Mouse (Mus musculus) right cerebral cortex, postnatal 14 days (tissue): ENCODE measurements around the gene Arap2.
A peak's percentile ranks its signal among the peaks of the same experiment; 100 is the strongest.
"Not testable (repeated sequence)": the region's sequence is repeated elsewhere in the genome, so short reads cannot be mapped to it uniquely, and the experiment has no call there.

ENCODE experiments used
- DNase-seq: peaks from one replicate; pipeline ENCODE4 v3.0.0; 2022

Gene Arap2

DNA sequence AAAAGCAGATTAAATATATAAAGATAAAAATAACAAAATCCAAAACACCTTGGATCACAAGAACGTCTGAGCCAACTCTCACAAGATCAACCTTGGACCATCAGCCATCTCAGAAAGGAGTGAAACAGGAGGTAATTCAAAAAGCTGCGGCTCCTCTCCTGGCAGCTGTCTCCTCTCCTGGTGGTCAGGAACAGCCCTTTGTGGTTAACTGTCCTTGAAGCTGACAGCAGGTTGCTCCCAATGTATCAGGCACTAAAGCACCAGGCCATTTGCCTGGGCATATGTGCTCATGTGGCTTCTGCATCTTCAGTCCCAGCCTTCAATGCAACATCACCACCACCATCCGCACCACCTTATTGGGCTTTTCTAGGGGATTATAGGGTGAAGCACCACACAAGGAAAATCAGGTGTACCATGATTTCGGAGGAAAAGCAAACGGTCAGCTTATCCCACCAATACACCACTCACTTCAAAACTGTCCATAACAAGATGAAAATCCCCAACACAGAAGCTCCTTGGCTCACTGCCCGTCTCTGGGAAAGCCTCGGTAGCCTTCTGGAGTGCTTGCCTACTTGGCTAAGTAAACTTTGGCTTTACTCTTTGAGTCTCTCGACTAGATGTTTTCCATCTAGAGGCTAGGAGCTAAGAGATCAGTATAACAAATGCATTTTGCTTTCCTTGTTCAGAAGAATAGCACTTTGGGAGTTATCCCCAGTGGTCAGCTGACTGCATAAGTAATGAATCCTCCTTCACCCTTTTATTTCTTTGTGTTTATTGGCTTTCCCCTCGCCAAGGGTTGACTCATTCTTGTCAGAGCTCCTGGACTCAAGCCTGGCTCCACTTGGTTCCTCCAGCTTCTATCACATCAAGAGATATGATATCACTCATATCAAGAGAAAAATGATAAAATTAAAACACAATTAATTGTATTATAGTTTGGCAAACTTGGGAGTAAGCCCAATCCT, 26.2 kb downstream of the Arap2 start:
- peak; percentile 14 for DNase-seq

DNA sequence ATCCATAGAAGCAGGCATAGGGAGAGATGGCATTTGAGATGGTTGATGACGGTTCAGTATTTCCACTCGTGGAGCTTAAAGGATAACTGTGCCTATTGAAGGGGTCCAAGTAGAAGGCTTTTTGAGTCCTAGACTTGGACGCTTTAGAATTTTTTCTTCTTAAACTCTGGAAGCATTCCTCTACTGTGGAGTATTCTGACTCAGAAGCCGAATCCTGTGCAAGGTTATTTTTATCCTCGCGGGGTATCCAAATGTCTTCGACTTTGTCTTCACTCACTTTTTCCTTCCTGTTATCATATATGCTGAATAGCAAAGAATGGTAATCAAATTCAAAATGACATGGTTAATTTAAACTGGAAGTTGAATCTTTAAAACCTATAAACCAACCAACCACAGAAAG, 35.4 kb downstream of the Arap2 start:
- not testable (repeated sequence) for DNase-seq

DNA sequence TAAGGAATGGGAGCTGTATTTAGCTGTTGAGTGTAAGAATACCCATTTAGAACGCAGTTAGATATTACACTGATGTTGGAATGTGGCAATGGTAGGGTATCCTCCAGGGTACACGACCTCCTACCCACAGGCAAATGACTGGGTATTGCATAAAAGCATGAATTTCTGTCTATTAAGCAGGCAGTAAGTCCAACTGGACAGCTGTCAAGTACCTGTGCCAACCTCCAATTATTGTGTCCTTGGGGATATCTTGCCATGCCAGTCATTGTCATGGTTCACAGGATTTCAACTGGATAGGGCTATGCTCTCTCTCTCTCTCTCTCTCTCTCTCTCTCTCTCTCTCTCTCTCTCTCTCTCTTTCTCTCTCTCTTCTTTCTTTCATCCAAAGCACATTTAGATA, 40.4 kb downstream of the Arap2 start:
- no peak for DNase-seq

DNA sequence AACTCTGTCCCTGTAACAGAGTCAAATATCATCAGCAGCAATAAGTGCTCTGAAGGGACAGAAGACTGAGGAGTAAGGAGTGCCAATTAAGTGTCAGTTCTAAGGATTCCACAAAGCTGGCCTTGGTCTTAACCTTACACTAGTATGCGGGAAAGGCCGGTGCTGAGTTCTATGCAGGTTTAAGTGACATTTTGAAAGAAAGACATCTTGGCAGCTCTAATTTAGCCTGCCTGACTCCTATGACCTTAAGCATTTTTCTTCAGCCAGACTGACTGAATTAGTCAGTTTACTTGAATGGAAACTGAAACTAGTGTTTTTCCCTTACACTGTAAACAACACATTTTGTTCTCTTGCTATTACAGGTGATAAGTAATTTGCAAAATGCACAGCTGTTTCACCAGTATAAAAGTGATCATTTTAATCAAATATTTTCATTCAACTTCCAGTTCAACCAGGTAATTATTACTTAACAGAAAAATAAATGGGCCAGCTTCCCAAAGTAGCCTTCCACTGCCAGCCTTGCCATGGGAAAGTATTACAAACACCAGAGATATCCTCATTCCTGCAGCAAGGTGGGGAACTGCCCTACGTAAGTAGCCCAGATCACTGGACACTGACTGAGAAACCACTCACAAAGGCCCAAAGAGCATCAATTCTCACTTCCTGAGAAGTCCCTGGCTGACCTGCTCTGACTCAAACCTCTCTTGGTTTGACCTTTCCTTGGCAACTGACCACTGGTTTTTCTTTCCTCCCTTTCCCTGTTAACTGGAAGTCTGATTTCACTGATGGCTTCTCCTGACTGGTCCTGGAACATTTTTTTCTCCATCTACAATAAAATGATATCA, 42.5 kb downstream of the Arap2 start:
- no peak for DNase-seq

- no peak for DNase-seq
Observed at GRCm38 (mm10) chr5:62716468-62716867, 49.5 kb downstream of the Arap2 start.

DNA sequence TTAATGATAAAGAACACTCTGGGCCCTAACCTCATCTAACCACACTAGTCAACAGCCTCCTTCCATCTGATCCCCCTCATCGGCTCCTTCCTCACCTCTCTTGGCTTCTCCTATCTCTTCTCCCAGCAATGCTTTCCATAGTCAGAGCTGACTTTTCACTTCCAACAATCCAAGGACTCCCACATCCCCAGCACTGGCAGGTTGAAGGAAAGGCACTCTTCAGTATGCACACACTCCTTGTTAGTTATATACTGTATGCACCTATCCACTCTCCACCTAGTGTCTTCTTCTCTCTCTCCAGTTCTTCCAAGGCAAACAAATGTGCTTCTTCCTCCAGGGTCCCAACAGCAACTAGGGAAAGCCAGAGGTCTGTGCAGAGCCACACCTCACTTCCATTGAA, 50.0 kb downstream of the Arap2 start:
- no peak for DNase-seq

DNA sequence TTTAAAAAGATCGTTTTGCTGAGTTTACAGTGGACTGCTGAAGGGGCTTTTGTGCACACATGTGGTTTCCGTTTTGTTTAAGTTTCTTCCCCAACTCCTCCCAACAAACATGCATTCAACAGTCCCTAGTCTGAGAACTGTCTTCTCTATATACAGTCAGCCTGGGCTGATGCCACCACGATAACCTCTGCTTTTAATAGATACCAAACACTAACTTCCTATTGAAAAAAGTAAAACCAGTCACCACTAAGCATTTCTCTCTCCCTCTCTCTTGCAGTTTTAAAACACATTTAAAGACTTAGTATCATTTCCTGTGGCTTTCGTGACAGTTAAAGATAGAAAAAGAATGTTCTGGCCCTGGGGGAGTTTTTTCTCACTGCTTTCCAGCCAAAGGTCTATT, 50.5 kb downstream of the Arap2 start:
- no peak for DNase-seq

GRCm38 (mm10) chr5:62710955-62711354, 55.0 kb downstream of the Arap2 start:
- DNase-seq: no peak

GRCm38 (mm10) chr5:62706900-62707299, 59.1 kb downstream of the Arap2 start:
- DNase-seq: peak; percentile 23

DNA sequence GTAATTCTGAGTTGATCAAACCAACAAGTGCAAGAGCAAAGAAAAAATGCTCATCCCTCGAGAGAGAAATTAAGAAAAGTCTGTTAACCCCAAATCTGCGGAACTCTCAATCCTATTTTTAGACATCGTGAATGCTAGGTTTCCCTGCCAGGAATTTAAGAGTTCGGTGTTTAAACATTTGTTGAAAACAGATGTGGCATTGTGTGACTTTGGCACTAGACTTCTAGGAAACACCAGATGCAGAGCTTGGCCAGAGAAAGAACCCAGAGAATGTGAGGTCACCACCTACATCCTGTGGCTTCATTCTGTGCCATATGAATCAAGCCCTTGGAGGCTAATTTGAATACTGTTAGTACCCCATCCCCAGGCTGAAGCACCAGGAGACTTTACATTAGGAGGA, 76.0 kb downstream of the Arap2 start:
- DNase-seq: no peak

GRCm38 (mm10) chr5:62683751-62684150, 82.2 kb downstream of the Arap2 start:
- peak; percentile 14 for DNase-seq

DNA sequence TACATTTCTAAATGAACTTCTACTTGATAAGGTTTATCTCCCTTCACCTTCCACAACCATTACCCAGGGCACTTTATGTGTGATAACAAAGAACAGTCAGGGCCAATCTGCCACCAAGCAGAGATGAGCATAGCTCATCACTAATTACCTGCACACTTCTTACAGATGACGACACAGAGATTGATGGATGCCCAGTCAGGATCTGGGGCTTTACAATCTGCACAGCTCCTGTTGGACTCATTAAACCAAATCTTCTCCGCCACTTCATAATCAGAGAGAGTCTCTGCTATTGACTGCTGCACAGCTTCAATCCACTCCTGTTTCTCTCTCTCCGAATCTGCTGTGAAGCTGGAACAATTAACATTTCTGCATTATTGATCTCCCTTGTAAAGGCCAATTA, 82.8 kb downstream of the Arap2 start:
- no peak for DNase-seq

GRCm38 (mm10) chr5:62677390-62677789, 88.6 kb downstream of the Arap2 start:
- no peak for DNase-seq

DNA sequence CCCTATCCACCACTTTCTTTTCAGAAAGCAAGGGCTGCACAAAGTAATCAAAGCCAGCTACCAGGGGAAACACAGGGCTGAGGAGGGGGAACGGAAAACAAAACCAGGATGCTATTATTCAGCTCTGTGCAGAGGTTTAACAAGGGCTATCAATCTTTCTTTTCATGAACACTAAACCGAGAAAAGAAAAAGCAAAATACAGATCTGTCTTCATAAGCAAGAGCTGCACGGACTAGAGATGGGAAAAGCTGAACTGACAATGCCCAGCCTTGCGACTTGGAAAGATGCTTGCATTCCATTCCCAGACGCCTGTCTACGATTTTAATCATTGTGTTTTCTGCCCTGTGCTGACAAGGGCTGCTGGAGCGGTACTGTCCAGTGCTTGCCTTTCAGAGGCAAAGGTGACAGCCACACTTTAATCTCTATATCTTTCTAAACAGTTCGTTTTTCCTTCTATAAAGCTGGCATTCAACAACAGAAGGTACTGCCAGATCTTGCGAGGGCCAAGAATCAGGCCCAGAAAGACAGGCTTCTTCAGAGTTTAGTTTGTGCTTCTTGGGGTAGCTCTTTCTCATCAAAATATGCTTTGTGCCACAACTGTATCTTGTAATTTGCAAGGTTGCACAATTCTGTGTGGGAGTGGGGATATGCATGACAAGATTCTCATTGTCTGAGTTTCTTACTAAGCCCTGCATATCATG, 93.1 kb downstream of the Arap2 start:
- DNase-seq: no peak

DNA sequence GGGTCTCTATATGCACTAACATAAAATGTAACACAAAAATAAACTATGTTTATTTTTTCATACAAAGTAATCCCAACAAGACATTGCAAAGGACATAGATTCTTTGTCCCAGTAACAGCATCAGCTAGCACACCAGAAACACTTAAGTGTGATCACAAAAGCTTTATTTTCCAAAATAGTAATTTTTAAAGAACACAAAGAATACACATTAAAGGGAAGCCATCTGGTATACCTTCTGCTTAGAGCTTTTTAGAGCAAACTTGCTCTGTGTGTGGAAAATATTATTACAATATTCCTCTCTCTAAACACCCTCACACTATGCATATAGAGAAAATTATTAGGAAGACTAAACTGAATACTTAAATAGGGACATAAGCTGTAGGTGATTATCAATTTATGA, 100.6 kb downstream of the Arap2 start:
- DNase-seq: no peak

DNA sequence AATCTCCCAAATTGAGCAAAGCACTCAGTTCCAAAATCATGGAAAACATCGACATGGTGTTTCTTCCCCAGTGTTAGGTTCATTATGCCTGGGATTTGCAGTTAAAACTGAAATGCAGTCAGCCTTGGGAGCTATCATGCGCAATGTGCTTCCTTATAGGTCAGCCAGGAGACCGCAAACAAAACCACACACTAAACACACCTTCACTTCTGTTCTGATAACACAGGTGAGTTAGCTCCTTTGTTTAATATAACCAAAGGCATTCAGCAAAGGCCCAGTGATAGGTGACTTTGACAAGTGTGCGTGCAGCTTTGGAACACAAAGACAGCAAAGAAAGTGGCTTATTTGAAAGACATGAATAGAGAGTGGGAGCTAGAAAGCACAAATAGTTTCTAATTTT, 101.1 kb downstream of the Arap2 start:
- DNase-seq: no peak

- no peak for DNase-seq
Observed at GRCm38 (mm10) chr5:62663206-62663605, 102.8 kb downstream of the Arap2 start.

- DNase-seq: no peak
Observed at GRCm38 (mm10) chr5:62653924-62654323, 112.0 kb downstream of the Arap2 start.

- DNase-seq: no peak
Observed at GRCm38 (mm10) chr5:62642330-62642729, 123.6 kb downstream of the Arap2 start.

DNA sequence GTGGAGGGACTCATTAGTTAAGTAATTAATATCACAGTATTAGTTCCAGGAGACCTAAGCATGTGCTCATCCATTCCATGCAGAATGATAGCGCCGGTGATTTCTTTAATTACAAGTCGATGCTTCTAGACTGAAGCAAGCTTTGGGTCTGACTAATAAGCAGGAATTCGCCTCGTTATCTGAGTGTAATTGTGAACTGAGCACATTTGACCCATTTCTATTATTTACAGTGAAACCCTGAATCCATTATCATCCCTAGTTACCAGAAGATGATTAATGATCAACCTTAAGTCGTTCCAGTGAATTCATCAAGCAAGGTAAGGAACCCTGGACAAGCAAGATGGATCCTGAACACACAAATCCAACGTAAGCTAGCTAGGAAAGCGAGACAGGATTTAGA, 125.5 kb downstream of the Arap2 start:
- no peak for DNase-seq

DNA sequence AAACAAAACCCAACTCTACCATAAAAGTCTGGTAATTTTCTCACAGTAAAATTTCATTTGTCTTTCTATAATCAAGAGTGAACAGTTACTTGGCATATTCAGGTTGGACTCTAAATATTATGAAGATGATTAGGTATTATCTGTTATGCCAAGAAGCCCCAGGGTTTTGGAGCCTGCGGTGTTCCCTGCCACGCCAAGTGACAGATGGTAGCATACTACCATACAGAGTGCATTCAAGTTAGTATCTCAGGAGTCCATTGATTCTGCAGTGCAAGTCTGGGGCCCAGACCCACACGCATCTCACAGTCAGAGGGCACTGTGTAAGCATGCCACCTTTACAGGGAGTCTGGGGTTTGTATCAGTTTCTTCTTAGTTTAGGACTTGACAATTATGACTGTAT, 129.6 kb downstream of the Arap2 start:
- DNase-seq: no peak

DNA sequence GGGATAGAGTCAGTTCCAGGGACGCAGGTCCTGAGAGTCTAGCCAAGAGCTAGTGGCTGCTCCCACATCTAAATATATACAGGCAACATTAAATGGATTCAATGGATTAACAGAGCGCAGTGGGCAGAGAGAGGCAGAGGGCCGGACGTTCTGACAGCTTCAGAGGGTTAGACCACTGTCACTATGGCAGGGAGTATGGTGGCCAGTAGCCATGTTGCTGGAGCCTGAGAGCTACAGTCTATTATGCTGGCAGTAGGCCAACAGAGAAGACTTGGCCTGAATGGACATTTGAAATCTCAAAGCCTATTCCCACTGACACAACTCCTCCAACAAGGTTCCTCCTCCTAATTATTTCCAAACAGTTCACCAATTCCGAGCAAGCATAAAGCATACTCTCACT, 137.1 kb downstream of the Arap2 start:
- no peak for DNase-seq

DNA sequence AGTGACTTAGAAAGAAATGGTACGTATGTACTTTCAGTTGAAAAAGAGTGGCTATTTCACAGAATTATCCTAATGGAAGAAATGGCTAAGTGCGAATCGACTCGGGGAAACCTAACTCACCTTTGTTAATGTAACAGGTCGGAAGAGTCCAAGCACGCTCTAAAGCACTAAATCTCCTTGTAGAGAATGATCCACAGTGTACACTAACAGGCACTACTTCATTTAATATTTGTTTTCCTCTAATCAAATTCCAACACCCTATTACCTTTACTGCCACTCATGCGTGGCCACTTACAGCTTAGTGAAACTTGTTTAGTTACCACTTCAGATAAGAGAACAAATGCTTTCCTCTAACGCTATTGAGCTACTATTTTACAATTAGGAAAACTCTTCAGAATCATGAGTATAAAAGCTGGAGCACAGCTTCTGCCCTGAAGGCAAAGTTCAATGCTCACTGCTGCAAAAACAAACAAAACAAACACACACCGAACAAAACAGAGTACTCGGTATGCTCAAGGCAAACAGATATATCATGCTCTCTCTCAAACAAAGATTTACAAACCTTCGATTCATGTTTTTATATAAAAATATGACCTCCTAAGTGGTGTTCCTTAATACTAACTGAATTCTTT, 143.0 kb downstream of the Arap2 start:
- no peak for DNase-seq
